Mouse (Mus musculus): ENCODE data around the gene Fat3.

Gene Fat3

DNA sequence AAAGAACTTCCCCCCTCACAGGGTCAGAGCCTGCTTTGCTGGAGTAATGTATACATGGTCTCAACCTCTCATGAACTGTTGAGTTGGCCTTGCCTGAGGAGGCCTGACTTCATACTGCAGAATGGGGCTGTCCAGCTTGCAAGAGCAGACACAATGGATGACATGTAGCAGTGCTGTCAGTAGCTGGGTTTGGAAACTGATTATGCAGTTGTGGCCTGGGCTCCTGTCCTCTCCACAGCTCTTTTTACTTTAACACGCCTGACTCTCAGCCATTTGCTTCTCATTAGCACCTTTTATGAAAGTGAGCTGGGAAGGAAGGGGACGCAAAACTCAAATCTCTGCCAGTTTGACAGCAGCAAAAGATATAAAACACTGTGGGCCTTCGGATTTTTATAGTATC, 356.4 kb downstream of the Fat3 start:
- in situ Hi-C loops (cut with MboI), result no loop called here

DNA sequence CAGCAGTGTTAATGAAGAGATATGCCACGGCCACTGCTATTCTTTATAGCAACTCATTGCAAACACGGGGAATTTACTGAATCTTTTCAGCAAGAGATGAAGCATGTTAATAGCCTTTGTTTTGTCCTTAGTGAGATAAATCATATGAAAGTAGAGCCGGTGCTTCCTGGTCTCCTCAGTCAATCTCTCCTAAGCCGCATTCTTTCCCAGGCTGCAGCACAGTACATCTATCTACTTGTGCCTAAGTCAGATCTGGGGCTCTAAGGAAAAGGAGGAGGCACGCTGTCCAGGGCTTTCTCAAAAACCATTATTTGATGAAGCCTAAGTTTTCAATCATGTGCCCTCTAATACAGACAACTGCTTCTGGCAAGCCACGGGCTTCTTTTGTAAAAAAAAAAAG, 361.8 kb downstream of the Fat3 start:
- in situ Hi-C loops (cut with MboI), result no loop called here

DNA sequence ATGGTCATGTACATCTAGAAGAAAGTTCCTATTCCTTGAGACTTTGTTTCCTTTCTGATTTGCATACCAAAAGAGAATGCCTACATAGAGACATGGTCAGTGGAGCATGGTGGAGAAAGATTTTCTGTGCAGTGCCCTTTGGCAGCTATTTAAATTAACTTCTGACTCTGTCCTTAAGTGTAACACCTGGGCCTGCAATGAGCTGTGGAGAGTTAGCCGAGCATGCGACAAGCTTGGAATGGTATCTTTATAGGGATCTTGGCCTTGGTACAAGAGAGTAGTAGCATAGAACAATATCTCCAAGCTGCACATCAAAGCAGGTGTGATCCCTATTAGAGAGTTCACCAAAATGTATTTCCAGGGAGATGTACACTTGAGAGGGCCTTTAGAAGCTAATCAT, 368.0 kb downstream of the Fat3 start:
- in situ Hi-C loops (cut with MboI), result no loop called here

DNA sequence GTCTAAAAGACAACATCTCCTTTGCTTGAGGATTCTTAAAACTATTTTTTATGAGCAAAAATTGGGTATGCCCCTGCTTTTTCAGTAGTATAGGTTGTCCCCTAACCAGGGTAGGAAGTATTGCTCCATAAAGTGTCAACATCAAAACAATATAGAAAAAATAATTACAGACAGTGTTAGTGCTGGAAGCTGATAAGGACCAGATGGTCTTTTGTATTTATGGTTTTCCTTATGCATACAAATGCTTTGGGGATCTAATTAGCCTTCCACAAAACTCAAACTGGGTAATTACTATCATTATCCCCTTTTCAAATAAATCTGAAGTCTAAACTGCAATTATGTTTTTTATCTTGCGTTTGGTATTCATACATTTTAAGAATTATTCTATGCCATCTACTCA, 368.5 kb downstream of the Fat3 start:
- in situ Hi-C loops (cut with MboI), result no loop called here

DNA sequence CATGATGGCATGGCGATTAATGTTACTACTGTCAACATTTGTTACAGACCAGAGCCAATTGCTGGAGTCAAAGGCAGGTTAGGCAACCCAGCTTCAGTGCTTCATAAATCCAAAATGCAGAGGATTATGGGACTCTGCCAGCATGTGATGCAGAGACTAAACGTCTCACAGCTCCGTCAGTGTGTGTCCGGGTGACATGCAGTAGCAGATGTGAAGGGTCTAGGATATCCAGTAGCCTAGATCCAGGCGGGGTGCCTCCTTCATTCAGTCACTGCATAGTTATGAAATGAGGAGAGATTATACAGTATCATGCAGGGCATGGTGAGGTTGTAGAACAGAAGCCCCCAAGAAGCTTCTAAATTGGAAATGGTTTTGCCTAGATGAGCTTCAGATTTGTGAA, 379.3 kb downstream of the Fat3 start:
- in situ Hi-C loops (cut with MboI), result no loop called here

DNA sequence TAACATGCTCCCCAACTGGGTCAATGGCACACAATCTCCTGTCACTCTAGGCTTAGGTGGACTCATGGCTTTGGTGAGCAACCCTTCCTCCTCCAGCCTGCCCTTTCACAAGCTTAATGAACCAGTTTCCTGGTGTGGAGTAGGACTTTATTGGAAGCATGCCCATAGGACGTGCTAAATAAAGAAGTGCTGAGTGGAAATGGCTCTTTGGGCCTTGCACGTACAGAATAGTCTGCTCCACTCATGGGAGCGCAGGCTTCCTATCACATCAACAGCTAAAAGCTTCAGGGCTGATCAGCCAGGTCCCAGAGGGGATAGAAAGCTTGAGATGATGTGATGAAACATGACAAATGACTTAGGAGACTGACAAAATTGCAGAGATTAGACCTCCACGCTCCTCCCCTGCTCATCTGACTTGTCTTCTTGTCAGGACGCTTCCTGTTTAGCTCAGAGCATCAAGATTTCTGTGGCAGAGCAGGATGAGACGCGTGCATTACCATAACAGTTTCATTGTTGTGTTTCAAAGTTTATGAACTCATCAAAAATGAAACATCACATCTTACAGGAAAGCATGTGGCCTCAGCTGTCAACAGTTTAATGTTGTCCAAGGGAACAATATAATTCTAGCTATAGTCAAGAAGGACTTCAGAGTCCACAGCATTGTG, 386.1 kb downstream of the Fat3 start:
- in situ Hi-C loops (cut with MboI), result no loop called here

DNA sequence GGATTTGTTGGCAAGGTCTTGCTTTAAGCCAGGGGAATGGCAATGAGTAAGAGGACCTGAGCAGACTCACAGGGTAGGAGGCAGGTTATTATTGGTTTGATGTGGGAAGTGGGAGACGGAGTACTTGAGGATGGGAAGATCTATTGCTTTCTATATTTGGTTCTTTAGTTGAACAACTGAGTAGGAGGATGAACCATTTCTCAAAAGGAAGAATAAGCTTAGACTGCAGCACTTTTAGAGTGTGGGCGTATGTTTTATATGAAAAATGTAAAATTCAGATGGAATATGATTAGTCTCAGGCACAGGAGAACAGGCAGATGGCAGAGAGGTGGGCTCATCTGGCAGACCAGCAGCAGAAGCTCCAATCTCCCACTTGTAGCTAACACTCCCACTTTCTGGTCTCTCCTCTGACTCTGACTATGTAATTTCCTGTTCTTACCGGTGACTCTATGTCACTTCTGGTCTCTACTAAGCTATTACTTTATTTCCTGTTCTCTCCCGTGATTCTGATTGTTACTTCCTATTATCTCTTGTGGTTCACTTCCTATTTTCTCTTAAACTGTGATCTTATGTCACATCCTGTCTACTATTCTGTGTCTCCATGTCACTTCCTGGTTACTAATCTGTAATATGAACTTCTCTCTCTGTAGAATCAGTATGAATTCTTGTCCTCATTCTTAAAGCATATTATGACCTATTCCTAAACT, 387.0 kb downstream of the Fat3 start:
- in situ Hi-C loops (cut with MboI), result no loop called here

DNA sequence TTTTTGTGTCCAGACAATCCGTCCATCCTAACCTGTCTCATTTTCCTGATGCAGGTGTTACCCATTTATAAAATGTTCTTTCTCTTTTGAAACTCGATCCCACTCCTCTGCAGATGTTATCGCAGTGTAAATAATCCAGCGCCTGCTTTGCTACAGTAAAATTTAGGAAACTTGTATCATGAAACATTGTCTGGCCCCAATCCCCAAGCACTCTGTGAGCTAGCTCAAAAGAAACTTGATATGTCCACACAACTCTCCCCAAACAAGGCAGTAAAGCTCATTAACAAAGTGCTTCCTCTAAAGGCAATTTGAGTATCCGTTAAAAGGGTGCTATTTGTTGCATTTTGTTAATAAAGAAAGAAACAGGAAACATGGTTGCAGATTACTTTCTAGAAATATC, 393.2 kb downstream of the Fat3 start:
- in situ Hi-C loops (cut with MboI), result no loop called here

DNA sequence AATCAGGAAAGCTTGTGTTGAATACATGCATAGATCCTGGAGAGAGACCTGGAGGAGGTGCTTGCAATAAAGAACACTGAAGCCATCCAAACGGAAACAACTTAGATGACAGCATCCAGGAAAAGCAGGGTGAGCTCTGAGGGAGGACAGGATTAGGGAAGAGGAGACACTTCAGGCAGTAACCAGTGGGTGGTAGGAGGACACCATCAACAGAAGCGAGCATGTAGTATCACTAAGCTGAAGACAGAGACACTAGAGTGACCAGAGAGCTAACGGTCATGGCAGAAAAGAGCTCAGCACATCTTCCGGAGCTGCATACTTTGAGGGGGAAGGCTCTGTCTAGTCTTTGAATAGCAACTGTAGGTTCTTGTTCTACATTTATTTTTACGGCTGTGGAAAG, 393.7 kb downstream of the Fat3 start:
- in situ Hi-C loops (cut with MboI), result no loop called here

DNA sequence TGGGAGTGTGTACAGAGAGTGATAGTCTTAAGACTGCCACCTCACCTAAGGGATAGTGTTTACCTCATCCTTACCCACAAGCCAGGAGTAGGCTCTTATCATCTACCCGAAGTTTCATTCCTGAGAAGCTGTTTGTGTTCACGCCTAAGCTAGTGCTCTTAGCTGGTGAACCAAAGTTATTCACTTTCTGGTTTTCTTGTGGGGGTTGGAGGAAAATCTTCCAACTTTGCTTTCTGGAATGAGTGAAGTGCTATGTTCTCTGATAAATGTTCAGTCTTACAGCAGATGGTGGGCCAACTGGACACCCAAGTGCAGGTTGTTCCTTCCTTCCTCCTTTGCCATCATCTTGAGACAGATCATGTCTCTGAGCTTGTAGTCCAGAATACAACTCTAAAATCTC, 402.5 kb downstream of the Fat3 start:
- in situ Hi-C loops (cut with MboI), result no loop called here

DNA sequence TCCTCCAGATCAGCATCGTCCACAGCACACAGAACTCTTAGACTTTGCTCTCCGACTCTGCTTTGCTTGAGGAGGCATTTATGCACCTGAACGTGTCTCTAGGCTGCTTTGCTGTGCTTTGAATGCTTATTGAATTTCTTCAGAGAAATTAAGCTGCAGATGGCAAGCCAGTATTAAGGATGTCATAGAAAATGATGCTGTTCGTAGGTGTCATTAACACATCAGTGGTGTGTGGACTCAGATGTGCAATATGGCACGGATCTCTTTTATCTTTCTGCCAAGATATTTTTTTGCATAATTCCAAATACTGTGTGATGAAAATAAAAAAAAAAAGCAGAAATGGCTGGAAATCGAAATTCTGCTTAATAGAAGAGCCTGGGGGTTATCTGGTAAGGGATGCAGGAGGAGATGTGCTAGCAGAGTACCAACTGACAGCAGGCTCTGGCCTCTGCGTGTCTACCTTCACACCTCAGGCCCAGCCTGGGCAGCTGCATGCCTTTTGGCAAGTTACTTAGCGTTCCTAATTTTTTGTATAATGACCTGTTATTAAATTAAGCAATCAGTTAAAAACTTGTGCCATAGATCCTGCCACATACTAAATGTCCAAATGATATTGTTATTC, 407.9 kb downstream of the Fat3 start:
- in situ Hi-C loops (cut with MboI), result no loop called here

DNA sequence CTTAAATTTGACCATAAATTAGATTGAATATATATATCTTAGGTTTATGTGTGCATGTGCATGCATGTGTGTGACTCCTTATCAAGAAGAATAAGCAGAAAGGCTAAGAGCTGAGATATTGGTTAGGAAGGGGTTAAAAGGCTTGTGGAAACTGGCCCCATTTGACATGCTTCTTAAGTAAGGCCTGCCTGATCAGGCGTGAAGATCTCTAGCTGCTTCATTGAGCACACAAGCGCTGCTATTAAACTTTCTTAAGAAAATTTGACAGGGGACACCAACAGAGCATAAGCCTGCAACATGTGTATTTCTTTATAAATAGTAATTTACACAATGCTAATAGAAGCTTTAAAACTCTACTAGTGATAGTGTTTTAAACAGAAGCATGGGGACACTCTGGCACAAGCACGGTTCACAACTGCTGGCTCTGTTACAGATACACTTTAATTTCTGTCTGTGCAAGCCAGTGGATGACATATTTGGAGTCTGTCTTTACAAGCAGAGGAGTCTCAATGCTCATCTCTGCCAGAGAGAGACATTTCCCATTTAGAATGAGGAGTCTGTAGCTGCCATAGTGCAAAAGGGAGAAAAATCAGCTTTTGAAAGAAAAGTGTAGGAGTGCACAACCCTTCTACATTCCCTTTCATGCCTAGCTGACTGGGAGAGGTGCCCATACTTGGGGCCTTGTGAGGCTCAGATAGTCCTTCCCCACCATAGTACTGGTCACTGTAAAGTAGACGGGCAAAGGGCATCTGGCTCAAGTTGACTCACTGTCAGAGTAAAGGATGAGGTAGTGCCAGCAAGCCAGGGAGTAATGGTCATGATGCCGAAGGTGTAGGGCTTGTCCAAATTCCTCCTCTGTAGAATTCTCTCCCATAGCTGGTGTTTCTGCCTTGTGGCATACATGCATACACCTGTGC, 408.8 kb downstream of the Fat3 start:
- in situ Hi-C loops (cut with MboI), result no loop called here

DNA sequence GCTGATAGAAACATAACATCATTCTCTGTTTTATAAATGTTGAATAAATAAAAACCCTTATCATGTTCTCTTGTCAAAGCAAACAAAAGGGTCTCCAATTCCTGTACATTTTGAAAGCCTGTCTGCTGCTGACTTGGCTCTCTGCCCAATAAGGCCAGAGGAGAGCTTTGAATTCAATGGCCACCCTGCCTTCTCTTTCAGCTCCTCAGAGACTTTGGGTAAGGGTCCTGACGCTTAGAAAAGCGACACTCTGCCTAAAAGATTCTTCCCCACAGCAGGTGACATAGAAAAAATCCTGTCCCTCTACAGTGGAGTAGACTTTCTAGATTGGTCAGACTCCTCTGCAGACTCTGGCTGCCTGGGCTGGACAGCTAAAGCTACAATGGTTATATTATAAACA, 421.8 kb downstream of the Fat3 start:
- in situ Hi-C loops (cut with MboI), result no loop called here

DNA sequence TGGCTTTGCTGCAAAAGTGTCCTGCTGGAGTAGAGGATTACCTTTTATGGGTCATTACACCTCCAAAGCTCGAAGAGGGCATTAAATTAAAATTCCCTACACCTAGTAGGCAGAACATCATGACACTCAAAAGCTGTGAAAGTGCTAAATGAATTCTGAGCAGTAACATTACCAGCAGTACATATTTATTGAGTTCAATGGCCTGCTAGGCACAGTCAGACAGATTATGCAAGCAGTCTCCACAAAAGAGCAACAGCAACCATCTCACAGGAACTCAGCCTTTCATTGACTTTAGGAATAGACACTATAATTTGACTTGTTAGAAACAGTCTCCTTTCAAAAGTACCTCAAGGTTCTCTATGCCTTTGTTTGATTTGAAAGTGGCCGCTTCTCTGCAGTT, 426.4 kb downstream of the Fat3 start:
- in situ Hi-C loops (cut with MboI), result no loop called here

DNA sequence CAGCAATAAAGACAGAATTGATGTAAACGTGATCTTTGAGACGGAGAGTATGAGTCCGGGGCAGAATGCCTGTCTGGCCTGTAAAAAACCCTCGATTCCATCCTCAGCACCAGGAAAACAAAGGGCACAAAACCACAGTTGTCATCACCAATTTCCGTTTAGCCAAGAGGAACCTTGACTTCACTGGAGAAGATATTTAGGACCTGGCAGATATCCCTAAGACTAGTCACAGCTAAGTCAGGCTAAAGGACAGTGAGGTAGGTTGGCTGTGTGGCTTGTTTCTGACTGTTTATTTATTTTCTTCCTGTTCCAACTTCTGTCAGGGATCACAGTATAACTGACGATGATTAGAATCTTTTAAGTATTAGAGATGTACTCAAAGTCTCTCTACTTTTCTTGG, 427.0 kb downstream of the Fat3 start:
- in situ Hi-C loops (cut with MboI), result no loop called here

DNA sequence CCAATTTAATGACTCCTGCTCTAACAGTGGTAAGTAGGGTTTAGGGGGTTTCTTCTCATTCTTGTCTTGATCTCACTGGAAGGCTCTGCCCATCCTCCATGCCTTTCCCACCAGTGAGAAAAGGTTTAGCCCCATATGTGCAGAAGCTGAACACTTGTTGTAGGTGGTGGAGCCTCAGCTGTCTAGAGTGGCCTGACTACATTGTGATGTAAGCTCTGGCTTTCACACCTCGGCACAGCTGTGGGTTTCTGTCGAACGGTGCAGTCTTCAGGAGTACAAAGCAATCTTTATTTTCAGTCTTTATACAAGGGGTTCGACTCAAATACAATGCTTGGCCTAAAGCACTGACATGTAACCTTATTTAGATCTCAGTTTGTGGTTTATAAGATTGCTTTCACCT, 437.6 kb downstream of the Fat3 start:
- in situ Hi-C loops (cut with MboI), result no loop called here

DNA sequence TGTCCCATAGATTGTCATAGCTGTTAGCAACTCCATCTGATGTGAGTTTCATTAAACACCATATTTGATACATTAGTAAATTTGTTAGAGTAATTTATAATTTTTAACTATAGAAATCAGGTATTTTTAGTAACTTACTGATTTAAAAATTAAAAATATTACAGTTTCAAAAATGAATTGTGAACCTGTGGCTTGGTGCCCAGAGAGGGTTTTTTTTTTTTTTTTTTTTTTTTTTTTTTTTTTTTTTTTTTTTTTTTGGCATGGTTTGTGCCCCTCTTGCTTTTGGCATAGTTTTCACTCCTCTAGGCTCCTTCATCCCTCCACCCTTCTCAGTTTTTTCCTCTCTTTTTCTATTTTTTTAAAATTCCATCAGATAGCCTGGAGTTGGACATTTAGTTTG, 438.6 kb downstream of the Fat3 start:
- in situ Hi-C loops (cut with MboI), result no loop called here

DNA sequence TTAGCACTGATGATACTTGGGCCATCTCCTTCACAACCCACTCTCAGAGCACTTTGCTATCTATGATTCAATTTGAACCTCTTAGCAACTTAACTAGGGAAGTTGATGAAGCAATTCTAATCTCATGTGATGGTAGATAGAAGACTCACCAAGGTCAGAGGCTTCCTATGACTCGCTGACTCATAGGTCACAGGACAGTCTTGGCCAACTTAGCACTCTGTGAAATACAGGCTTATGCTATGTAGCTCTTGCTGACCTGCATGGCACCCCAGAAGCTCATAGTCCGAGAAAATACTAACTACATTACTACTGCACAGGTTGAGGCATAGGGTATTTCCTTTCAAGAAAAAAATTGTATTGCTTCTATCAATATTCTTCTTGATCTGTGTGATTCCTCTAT, 454.4 kb downstream of the Fat3 start:
- in situ Hi-C loops (cut with MboI), result no loop called here

DNA sequence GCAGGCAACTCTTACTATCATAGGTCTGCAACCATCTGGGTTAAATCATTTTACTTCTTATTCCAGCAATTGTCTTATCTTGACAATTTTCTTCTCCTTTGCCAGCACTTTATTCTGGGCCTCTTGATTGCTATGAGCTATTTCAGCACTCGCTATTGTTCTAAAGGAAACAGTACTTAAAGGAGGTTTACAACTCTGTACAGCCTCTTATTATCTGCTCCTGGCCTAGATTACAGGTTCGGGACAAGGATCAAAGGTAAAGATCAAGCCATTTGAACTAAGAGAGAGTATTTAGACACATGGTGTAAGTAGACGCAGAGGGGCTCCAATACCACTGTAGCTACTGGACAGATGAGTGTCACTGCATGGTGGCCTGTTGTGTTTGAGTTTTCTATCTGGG, 463.7 kb downstream of the Fat3 start:
- in situ Hi-C loops (cut with MboI), result no loop called here

DNA sequence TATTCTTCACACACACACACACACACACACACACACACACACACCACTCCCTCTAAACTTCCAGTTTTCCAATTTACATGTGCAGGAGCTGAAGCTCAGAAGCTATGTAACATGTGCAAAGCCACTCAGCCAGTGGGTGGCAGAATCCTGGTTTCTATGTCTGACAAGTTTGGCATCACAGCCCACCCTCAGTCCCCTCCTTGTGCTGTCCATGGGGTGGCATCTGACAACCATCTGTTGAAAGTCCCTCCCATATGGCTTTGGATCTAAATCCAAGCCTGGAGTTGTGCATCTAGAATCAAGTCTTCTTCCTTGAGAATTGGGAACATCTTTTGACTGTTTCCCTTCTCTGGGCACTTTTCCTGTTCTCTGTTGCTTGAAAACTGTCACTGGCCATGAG, 464.7 kb downstream of the Fat3 start:
- in situ Hi-C loops (cut with MboI), result no loop called here

DNA sequence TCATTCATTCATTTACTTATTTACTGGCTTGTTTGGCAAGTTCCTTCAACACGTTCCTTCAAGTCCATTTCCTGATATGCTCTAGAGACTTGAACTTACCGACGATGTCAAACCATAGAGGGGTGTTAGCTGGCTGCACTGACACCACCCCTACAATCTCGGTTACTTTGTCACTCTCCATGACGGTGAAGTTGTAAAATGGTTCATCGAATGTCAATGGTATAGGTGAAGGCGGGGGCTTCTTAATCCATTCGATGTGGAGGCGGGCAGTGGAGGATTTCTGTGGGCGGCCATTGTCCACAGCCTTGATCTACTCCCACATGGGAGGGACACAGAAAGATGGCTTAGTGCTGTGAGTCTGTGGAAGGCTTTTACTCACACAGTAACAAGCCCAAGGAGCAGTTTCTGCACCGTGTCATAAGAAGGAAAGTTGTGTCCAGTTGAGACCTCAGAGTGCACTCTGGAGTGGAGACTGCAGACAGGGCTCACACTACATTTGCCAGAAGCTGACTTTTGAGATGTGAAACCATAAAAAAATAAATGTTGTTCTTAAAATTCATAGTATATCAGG, 471.3 kb downstream of the Fat3 start:
- in situ Hi-C loops (cut with MboI), result no loop called here

DNA sequence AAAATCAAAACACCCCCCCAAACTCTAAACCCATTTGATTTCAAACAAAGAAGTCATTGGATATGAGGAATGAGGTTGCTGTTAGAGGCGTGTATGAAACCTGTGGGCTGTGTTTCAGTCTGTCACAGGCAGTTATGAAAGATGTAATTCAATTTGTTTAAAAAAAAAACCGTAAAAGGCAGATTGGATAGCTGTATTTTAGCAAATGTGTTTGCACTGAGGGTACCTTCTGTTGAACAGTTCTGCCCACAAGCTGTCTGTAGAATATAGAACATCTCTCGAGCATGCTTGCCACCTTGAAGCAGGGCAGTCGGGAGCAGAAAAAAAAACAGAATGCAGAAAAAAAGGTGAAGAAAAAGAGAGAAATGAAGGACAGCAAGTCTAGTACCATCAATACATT, 472.0 kb downstream of the Fat3 start:
- in situ Hi-C loops (cut with MboI), result no loop called here
